Mouse (Mus musculus): ENCODE measurements around the gene Sertad1.
"Not testable (repeated sequence)": the region's sequence is repeated elsewhere in the genome, so short reads cannot be mapped to it uniquely, and the experiment has no call there.

The Sertad1 gene

DNA sequence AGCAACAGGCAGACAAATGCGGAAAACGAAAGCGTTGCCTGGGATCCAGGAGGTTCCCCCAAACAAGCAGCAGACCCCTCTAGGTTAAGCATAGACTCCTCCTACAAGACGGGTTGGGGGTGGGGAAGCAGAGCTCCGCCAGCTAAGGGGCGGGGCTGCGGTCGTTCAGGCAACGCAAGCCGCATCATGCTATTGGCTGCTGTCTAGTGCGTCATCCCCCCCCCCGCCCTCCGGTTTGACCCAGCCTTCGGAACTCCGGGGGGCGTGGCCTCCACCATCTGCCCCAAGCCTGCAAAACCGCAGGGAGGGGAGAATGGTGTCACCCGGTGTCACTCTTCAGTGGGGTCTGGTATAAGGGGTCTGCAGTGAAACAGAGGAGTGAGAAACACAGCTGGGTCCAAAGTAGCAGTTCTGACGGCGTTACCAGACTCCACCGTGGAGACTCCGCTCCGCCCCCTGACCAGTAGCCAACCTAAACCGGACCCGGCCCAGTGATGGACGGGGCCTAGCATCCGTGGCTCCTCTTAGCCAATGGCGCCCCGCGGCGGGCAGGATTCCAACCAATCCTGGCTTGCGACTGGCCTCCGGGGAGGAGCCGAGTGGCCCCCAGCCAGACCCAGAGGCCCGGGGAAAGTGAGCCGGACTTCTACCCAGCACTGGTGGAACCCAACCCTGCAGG, 13.4 kb upstream of the Sertad1 start, which contains the start of gene Sertad3:
Sertad3 (plus strand) TSS at position 613 of the 679 bp plus-strand sequence.
- DNase-seq (ENCODE audit: low spot score in 2 of 2) = peak; percentile 96 to 98

- no peak for DNase-seq (ENCODE audit: low spot score in 2 of 2)
These were observed 12.7 kb upstream of the Sertad1 start for GRCm38 (mm10) chr7:27473835-27474489.

- peak; percentile 96 for DNase-seq (ENCODE audit: low spot score in 2 of 2)
These were observed 12.2 kb upstream of the Sertad1 start for GRCm38 (mm10) chr7:27474490-27474954.

GRCm38 (mm10) chr7:27475596-27475995, 11.1 kb upstream of the Sertad1 start:
- no peak for DNase-seq (ENCODE audit: low spot score in 2 of 2)

DNA sequence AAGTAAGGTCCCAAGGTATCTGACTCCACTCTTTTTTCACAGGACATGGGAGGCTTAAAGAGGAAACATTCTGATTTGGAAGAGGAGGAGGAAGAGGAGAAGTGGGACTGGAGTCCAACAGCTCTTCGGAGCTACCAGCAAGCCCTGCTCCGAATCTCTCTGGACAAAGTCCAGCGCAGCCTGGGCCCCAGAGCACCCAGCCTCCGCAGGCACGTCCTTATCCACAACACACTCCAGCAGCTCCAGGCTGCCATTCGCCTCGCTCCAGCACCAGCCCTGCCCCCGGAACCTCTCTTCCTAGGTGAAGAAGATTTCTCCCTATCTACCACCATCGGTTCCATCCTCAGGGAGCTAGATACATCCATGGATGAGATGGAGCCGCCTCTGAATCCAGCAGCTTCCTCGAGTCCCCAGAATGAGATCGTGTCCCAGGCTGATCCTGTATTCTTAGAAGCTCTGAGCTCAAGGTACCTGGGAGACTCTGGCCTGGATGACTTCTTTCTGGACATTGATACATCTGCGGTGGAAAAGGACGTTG, 10.5 kb upstream of the Sertad1 start:
- no peak for DNase-seq (ENCODE audit: low spot score in 2 of 2)

GRCm38 (mm10) chr7:27478561-27478960, 8.1 kb upstream of the Sertad1 start:
- DNase-seq (ENCODE audit: low spot score in 2 of 2) = no peak

DNA sequence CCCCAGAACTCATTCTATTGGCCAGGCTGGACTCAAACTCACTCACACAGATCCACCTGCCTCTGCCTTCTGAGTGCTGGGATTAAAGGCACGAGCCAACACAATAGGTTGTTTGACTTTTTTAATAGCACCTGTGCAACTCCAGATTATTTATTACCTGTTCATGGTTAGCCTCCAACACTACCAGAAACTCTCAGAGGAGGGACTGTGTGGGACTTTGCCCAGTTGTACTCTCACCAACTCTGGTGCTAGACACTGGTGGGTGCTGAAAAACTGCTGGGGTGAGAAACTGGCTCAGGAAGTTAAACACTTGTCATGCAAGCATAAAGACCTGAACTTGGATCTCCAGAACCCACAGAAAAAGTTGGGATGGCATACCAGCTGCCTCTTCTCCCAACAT, 7.0 kb upstream of the Sertad1 start:
- no peak for DNase-seq (ENCODE audit: low spot score in 2 of 2)

- DNase-seq (ENCODE audit: low spot score in 2 of 2) = no peak
These were observed 6.2 kb upstream of the Sertad1 start for GRCm38 (mm10) chr7:27480506-27480905.

- DNase-seq (ENCODE audit: low spot score in 2 of 2) = no peak
These were observed 5.6 kb upstream of the Sertad1 start for GRCm38 (mm10) chr7:27480927-27481626.

DNA sequence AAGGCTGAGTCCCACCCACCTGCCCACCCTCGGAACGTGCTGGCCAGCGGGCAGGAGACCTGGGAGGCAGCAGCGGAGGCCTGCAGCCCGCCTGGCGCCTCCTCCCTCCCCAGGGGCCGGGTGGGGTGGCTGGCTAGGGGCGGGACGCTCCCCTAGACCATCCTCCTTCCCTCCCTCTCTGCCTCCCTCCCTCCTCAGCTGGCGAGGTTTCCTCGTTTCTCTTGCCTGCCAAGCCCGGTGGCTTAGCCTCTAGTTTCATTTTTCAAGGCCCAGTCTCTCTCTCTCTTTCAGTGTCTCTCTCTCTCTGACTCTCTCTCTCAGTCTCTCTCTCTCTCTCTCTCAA, 5.1 kb upstream of the Sertad1 start:
- DNase-seq (ENCODE audit: low spot score in 2 of 2) = peak; percentile 55 to 64

GRCm38 (mm10) chr7:27483860-27484259, 2.9 kb upstream of the Sertad1 start:
- DNase-seq (ENCODE audit: low spot score in 2 of 2) = no peak

DNA sequence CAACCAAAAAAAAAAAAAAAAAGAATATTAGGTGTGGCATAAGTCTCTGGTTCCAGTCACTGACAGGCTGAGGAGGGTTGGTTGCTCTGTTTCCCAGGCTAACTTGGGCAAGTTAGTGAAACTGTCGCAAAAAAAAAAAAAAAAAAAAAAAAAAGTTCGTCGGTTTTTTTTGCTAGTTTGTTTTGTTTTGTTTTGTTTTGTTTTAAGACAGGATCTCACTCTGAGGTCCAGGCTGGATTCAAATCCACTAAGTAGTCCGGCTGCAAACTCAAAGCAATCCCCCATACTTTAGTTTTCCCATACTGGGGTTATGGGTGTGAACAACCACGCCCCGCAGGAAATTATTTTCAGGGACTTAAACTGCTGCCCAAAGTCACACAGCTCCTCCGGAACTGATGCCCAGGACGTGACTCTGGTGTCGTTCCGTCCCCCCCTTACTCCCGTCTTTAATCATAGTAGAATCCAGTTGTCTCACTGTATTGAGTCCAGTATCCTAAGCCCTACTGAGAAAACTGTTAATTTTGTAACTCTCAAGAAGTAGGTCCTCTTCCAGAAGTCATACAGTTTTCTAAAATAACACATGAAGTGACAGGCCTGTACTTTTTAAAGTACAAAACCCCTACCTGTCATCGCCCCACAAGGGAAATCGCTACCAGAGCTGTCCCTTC, 474 bp upstream of the Sertad1 start:
- DNase-seq (ENCODE audit: low spot score in 2 of 2) = no peak

- DNase-seq (ENCODE audit: low spot score in 2 of 2) = peak; percentile 51 to 65
These were observed 1.1 kb downstream of the Sertad1 start for GRCm38 (mm10) chr7:27487740-27488268.

DNA sequence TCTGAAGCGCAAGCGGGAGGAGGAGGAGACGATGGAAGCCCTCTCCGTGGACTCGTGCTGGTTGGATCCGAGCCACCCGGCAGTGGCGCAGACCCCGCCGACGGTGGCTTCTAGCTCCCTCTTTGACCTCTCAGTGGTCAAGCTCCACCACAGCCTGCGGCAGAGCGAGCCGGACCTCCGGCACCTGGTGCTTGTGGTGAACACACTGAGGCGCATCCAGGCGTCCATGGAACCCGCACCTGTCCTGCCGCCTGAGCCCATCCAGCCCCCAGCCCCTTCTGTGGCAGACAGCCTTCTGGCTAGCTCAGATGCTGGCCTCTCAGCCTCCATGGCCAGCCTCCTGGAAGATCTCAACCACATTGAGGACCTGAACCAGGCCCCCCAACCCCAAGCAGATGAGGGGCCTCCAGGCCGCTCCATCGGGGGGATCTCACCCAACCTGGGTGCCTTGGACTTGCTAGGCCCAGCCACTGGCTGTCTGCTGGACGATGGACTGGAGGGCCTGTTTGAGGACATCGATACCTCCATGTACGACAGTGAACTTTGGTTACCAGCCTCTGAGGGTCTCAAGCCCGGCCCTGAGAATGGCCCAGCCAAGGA, 2.7 kb downstream of the Sertad1 start:
- no peak for DNase-seq (ENCODE audit: low spot score in 2 of 2)

DNA sequence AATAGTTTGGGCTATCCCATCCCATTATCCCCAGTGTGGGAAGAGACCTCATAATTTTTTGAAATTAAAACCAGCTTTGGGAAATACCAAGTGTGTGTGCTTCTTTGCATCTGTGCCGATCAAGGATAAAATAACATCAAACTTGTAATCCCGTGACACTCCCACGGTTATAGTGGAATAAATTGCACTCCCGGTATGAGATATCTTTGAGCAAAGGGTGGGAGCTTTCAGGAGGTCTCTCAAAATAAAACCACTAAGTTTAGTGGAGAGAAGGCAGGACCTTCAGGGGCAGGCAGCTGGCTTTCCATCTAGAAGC, 3.5 kb downstream of the Sertad1 start:
- DNase-seq (ENCODE audit: low spot score in 2 of 2) = no peak

DNA sequence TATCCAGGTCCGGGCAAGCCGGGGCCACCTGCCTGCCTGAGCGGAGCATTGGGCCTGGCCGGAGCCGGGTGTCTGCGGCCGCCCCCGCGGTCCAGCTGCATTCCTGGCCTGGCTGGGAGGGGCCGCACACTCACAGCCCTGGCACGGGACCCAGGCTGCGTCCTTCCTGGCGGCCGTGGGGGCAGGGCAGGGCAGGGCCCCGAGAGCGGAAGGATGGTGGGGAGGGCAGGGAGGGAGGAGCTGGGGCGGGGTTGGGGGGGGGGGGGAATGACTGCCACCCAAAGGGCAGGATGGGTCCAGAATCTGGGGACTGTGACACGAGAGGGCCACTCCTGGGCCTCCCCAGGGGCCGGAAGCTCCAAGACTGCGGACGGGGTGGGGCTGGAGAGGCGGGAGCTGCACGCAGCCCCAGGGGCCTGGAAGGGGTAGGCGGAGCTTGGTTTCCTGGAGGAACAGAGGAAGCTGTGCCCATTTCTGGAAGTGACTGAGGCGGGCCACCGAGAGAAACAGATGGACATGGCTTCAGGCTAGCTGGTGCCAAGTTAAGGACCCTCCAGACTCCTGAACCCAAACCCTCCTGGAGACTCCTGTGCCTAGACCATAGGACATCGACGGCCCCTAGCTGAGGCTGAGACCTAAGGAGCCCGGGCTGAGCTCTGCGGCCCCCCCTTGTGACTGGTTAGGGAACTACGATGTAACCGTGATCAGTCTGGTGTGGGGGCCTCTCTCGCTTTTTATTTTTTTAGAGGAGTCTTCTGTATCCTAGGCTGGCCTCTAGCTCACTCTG, 4.0 kb downstream of the Sertad1 start:
- peak; percentile 71 to 72 for DNase-seq (ENCODE audit: low spot score in 2 of 2)

DNA sequence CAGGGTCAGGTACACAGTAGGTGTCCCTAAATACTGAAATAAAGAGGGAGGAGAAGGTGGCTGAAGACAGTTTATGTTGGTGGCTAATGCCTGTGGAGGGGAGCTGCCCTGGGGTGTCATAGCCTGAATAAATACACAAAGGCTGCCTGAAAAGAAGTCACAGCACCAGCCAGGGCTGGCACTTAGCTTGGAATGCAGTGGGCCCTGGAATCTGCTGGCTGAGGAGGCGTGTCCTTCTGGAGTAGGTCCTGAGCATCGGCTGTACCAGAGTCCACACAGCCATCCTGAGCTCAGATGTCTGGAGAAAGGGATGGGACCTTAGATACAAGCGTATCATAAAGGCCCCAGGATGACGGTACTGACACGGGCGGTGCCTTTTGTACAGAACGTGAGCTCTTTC, 5.1 kb downstream of the Sertad1 start:
- DNase-seq (ENCODE audit: low spot score in 2 of 2) = no peak

GRCm38 (mm10) chr7:27493022-27493421, 6.3 kb downstream of the Sertad1 start:
- no peak for DNase-seq (ENCODE audit: low spot score in 2 of 2)

GRCm38 (mm10) chr7:27493450-27493849, 6.7 kb downstream of the Sertad1 start:
- DNase-seq (ENCODE audit: low spot score in 2 of 2) = no peak

GRCm38 (mm10) chr7:27494659-27495367, 8.1 kb downstream of the Sertad1 start:
- not testable (repeated sequence) for DNase-seq (ENCODE audit: low spot score in 2 of 2)

All from frontal cortex, postnatal 10 days (tissue).